Mouse (Mus musculus): ENCODE results near the gene Arhgap40. TPM values are rescaled to one million over a fixed set of nuclear protein-coding genes. Genes with fewer than 3 reads are reported as not detected.
A peak's percentile ranks its signal among the peaks of the same experiment; 100 is the strongest.

Gene Arhgap40
- polyA plus RNA-seq, 1 experiment: not detected

DNA sequence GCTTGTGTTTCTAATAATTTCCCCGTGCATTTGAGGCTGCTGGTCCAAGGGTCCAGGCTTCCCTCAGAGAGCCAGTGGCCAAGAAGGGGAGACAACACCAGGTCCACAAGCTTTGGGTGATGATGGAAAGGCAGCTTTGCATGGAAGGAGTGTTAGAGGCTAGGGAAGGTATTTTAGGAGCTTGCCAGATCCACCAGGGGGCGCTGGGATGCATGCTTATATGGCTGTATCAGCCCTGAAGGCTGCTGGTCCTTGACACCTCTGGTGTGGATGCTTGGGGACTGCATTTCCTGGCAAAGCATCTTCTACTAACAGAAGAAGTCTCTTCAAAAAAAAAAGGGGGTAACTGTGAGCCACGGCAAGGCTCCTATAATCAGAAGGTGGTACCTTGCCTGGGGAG, 37.5 kb downstream of the Arhgap40 start:
- H3K36me3 ChIP-seq (ENCODE audit: control insufficient read depth, insufficient read depth): no peaks in the 10 kb centered on the region
- no peaks in the 10 kb centered on the region for H3K79me2 ChIP-seq (ENCODE audit: control insufficient read depth, insufficient read depth)
- no peak overlapping the region for H3K4me3 ChIP-seq
- TF ChIP-seq CEBPB (IDR thresholded peaks at IDR 0.05; ENCODE audit: insufficient read depth, poor library complexity, severe bottlenecking) (no peak), MYOG (IDR thresholded peaks at IDR 0.05; ENCODE audit: control insufficient read depth in 1 of 3, insufficient read depth in 1 of 3, insufficient read length in 2 of 3, low read depth in 2 of 3) (no peak), MAX (IDR thresholded peaks at IDR 0.05; ENCODE audit: low read depth) (no peak), TCF3 (IDR thresholded peaks at IDR 0.05; ENCODE audit: insufficient read length, low read depth) (no peak), REST (IDR thresholded peaks at IDR 0.05; ENCODE audit: insufficient read depth, insufficient read length) (no peak), TCF12 (IDR thresholded peaks at IDR 0.05; ENCODE audit: insufficient read depth, poor library complexity, severe bottlenecking) (no peak), MYOD1 (IDR thresholded peaks at IDR 0.05; ENCODE audit: control insufficient read depth in 1 of 3, insufficient read length in 2 of 3, low read depth in 2 of 3) (no peak), USF1 (IDR thresholded peaks at IDR 0.05; ENCODE audit: low read depth) (no peak), E2F4 (IDR thresholded peaks at IDR 0.05; ENCODE audit: insufficient read depth) (no peak), SRF (IDR thresholded peaks at IDR 0.05; ENCODE audit: control insufficient read depth, insufficient read length, low read depth) (no peak)
- no peak overlapping the region for H3ac ChIP-seq (ENCODE audit: control insufficient read depth, insufficient read length)
- H3K27me3 ChIP-seq (ENCODE audit: control insufficient read depth, insufficient read depth, insufficient read length): peaks cover 17% of the 10 kb centered on the region
- H3K4me2 ChIP-seq (ENCODE audit: low read depth): no peak overlapping the region

DNA sequence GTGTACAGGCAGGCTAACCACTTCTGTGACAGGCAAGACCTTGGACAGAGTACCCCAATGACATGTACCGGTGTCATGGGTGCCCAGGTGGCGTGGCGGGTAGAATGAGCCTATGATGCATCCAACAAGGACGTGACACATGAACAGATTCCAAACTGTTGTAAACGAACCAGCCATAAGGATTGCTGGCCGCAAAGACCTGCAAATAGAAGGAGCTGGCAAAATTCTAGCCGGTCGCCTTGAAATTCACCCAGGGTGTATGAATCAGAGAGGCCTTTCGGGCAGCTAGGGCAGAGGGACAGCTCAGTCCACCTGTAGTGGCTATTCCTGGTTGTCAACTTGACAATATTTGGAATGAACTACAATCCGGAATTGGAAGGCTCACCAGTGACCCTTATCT, 41.8 kb downstream of the Arhgap40 start:
- no peak overlapping the region for H3ac ChIP-seq (ENCODE audit: control insufficient read depth, insufficient read length)
- no peak overlapping the region for H3K4me3 ChIP-seq
- no peak for TF ChIP-seq MYOG (IDR thresholded peaks at IDR 0.05; ENCODE audit: control insufficient read depth in 1 of 3, insufficient read depth in 1 of 3, insufficient read length in 2 of 3, low read depth in 2 of 3)
- no peak for TF ChIP-seq MAX (IDR thresholded peaks at IDR 0.05; ENCODE audit: low read depth)
- TF ChIP-seq CEBPB (IDR thresholded peaks at IDR 0.05; ENCODE audit: insufficient read depth, poor library complexity, severe bottlenecking): no peak
- TF ChIP-seq E2F4 (IDR thresholded peaks at IDR 0.05; ENCODE audit: insufficient read depth): no peak
- no peak for TF ChIP-seq MYOD1 (IDR thresholded peaks at IDR 0.05; ENCODE audit: control insufficient read depth in 1 of 3, insufficient read length in 2 of 3, low read depth in 2 of 3)
- no peak for TF ChIP-seq TCF12 (IDR thresholded peaks at IDR 0.05; ENCODE audit: insufficient read depth, poor library complexity, severe bottlenecking)
- no peak for TF ChIP-seq POLR2A (IDR thresholded peaks at IDR 0.05; ENCODE audit: insufficient read length, low read depth)
- TF ChIP-seq SRF (IDR thresholded peaks at IDR 0.05; ENCODE audit: control insufficient read depth, insufficient read length, low read depth): no peak
- TF ChIP-seq REST (IDR thresholded peaks at IDR 0.05; ENCODE audit: insufficient read depth, insufficient read length): no peak
- no peak for TF ChIP-seq POLR2AphosphoS2 (IDR thresholded peaks at IDR 0.05; ENCODE audit: insufficient read length, low read depth)
- no peak for TF ChIP-seq TCF3 (IDR thresholded peaks at IDR 0.05; ENCODE audit: insufficient read length, low read depth)
- no peak for TF ChIP-seq USF1 (IDR thresholded peaks at IDR 0.05; ENCODE audit: low read depth)
- H3K4me2 ChIP-seq (ENCODE audit: low read depth): no peak overlapping the region
- no peaks in the 10 kb centered on the region for H3K36me3 ChIP-seq (ENCODE audit: control insufficient read depth, insufficient read depth)
- peaks cover 22% of the 10 kb centered on the region for H3K27me3 ChIP-seq (ENCODE audit: control insufficient read depth, insufficient read depth, insufficient read length)
- no peaks in the 10 kb centered on the region for H3K79me2 ChIP-seq (ENCODE audit: control insufficient read depth, insufficient read depth)

DNA sequence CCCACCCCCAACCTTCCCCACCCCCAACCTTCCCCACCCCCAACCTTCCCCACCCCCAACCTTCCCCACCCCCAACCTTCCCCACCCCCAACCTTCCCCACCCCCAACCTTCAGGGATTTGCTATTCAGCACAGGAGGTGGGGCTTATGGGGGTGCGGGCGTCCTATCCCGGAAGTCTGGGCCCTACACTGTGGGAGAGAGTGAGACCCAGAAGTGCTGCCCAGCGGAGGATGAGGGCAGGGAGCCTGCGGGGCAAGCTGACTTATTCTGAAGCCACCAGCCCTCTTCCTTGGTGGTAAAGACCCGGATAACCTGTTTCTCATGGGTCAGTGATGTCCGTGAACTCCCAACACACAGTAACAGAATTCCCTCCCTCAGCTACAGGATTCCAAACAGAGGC, 42.7 kb downstream of the Arhgap40 start:
- peaks cover 22% of the 10 kb centered on the region for H3K27me3 ChIP-seq (ENCODE audit: control insufficient read depth, insufficient read depth, insufficient read length)
- H3K36me3 ChIP-seq (ENCODE audit: control insufficient read depth, insufficient read depth): no peaks in the 10 kb centered on the region
- no peaks in the 10 kb centered on the region for H3K79me2 ChIP-seq (ENCODE audit: control insufficient read depth, insufficient read depth)
- TF ChIP-seq POLR2AphosphoS2 (IDR thresholded peaks at IDR 0.05; ENCODE audit: insufficient read length, low read depth): no peak
- no peak for TF ChIP-seq SRF (IDR thresholded peaks at IDR 0.05; ENCODE audit: control insufficient read depth, insufficient read length, low read depth)
- no peak for TF ChIP-seq TCF12 (IDR thresholded peaks at IDR 0.05; ENCODE audit: insufficient read depth, poor library complexity, severe bottlenecking)
- no peak for TF ChIP-seq E2F4 (IDR thresholded peaks at IDR 0.05; ENCODE audit: insufficient read depth)
- no peak for TF ChIP-seq CEBPB (IDR thresholded peaks at IDR 0.05; ENCODE audit: insufficient read depth, poor library complexity, severe bottlenecking)
- no peak for TF ChIP-seq MYOD1 (IDR thresholded peaks at IDR 0.05; ENCODE audit: control insufficient read depth in 1 of 3, insufficient read length in 2 of 3, low read depth in 2 of 3)
- no peak for TF ChIP-seq USF1 (IDR thresholded peaks at IDR 0.05; ENCODE audit: low read depth)
- no peak for TF ChIP-seq TCF3 (IDR thresholded peaks at IDR 0.05; ENCODE audit: insufficient read length, low read depth)
- no peak for TF ChIP-seq MYOG (IDR thresholded peaks at IDR 0.05; ENCODE audit: control insufficient read depth in 1 of 3, insufficient read depth in 1 of 3, insufficient read length in 2 of 3, low read depth in 2 of 3)
- TF ChIP-seq POLR2A (IDR thresholded peaks at IDR 0.05; ENCODE audit: insufficient read length, low read depth): no peak
- no peak for TF ChIP-seq REST (IDR thresholded peaks at IDR 0.05; ENCODE audit: insufficient read depth, insufficient read length)
- no peak for TF ChIP-seq MAX (IDR thresholded peaks at IDR 0.05; ENCODE audit: low read depth)
- no peak overlapping the region for H3ac ChIP-seq (ENCODE audit: control insufficient read depth, insufficient read length)
- no peak overlapping the region for H3K4me3 ChIP-seq
- H3K4me2 ChIP-seq (ENCODE audit: low read depth): no peak overlapping the region

DNA sequence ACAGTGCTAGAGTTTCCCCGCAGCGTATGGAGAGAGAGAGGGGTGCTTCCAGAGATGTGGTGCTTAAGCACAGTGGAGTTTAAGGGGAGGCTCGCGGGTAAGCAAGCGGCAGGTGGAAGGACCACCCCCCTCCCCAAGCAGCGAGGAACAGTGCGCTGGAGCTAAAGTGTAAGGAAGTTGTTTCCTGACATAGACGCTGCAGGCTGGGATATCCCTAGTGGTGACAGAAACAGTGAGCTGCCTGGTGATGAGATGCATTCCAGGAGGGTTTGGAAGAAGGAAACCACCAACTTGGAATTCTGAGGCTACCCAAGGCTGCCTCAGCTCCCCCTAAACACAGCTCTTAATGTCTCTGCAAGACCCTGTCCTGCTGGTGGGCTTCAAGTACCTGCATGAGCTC, 43.2 kb downstream of the Arhgap40 start:
- Histone ChIP-seq H3K27me3 (ENCODE audit: control insufficient read depth, insufficient read depth, insufficient read length) (peaks cover 23% of the 10 kb centered on the region), H3K4me3 (no peak overlapping the region), H3ac (ENCODE audit: control insufficient read depth, insufficient read length) (no peak overlapping the region), H3K4me2 (ENCODE audit: low read depth) (peak overlapping the region; percentile 34), H3K36me3 (ENCODE audit: control insufficient read depth, insufficient read depth) (no peaks in the 10 kb centered on the region), H3K79me2 (ENCODE audit: control insufficient read depth, insufficient read depth) (no peaks in the 10 kb centered on the region)
- TF ChIP-seq MYOG (IDR thresholded peaks at IDR 0.05; ENCODE audit: control insufficient read depth in 1 of 3, insufficient read depth in 1 of 3, insufficient read length in 2 of 3, low read depth in 2 of 3) (no peak), MAX (IDR thresholded peaks at IDR 0.05; ENCODE audit: low read depth) (no peak), POLR2AphosphoS2 (IDR thresholded peaks at IDR 0.05; ENCODE audit: insufficient read length, low read depth) (no peak), CEBPB (IDR thresholded peaks at IDR 0.05; ENCODE audit: insufficient read depth, poor library complexity, severe bottlenecking) (no peak), E2F4 (IDR thresholded peaks at IDR 0.05; ENCODE audit: insufficient read depth) (no peak), TCF3 (IDR thresholded peaks at IDR 0.05; ENCODE audit: insufficient read length, low read depth) (no peak), MYOD1 (IDR thresholded peaks at IDR 0.05; ENCODE audit: control insufficient read depth in 1 of 3, insufficient read length in 2 of 3, low read depth in 2 of 3) (no peak)

DNA sequence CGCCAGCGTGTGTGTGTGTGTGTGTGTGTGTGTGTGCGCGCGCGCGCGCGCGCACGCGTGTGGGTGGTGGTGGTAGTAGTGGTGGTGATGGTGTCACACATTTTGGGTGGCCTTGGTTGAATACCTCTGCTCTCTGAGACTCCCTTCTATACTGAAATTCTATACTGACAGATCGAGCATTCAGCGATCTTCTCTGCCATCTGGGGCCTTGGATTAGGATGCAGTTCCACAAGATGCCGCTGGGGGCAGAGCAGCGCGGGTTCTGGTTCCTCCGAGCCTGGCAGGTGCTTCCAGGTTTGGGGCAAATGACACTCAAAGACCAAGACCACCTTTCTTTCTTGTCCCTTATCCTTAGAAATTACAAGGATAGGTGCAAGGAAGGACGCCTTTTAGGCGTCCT, 43.6 kb downstream of the Arhgap40 start:
- Histone ChIP-seq H3K27me3 (ENCODE audit: control insufficient read depth, insufficient read depth, insufficient read length) (peaks cover 27% of the 10 kb centered on the region), H3K4me2 (ENCODE audit: low read depth) (peak overlapping the region; percentile 34)
- TF ChIP-seq MYOD1 (IDR thresholded peaks at IDR 0.05; ENCODE audit: control insufficient read depth in 1 of 3, insufficient read length in 2 of 3, low read depth in 2 of 3): no peak

More for the DNA sequence above, 43.6 kb downstream of the Arhgap40 start:
- Histone ChIP-seq H3K36me3 (ENCODE audit: control insufficient read depth, insufficient read depth) (no peaks in the 10 kb centered on the region), H3K79me2 (ENCODE audit: control insufficient read depth, insufficient read depth) (no peaks in the 10 kb centered on the region), H3ac (ENCODE audit: control insufficient read depth, insufficient read length) (no peak overlapping the region), H3K4me3 (no peak overlapping the region)

Data from myocyte (in vitro differentiated cells).